17 mouse cellular contexts compared by ENCODE assay signal in the genomic region with DNA sequence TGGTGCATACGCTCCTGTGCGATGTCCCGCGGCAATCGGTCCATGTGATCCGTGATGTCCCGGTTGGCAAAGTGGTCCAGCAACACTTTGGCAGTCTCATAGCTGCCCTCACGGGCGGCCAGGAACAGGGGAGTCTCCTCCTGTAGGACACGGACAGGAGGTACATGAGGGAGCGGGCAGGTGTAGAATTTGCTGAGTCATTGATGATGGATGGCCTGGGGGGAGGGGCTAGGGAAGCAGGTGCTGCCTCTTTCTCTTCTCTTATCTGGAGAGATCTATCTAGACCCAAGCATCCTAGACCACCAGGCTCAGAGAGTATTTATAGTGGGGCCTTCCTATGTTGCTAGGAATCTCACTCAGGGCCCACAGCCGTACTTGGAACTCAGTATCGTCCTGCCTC. TPM values are rescaled to one million over a fixed set of nuclear protein-coding genes. Genes with fewer than 3 reads are reported as not detected.
DNase-seq lines count a peak whose midpoint lies in the region; ATAC-seq and TF ChIP-seq lines count a peak whose summit lies in the region.
"Had no signal": no experiment of that assay in that cellular context is flagged by ENCODE, and none has a peak within 500 bp of the region (broad histone marks: within the 10 kb centered on the region; RNA-seq: fewer than 3 reads in every experiment).

No protein-coding gene starts in this region.

- in situ Hi-C loops in ES-E14 (cut with MboI; ENCODE audit: low sequenced_read_pairs in 2 of 2, unreplicated experiment in 2 of 2), result no loop called here

- no peak for ATAC-seq in kidney, embryonic 15.5 days (replicated peaks; ENCODE audit: low FRiP score)
- ATAC-seq in midbrain, embryonic 13.5 days, result no peak
- no peak for ATAC-seq in CD4-positive, CD25-positive, alpha-beta regulatory T cell, adult 4 months

- peak; percentile 43 for DNase-seq in kidney, adult 9 months
- DNase-seq in midbrain, embryonic 10.5 days (ENCODE audit: low spot score), result no peak
- DNase-seq in ES-E14 (ENCODE audit: low read depth, low spot score), result peak; percentile 56
- peak; percentile 66 for DNase-seq in thymus, postnatal 25 days
- DNase-seq in adrenal gland, postnatal 36 days, result no peak
- DNase-seq: gastrocnemius, adult 2 months; heart, postnatal 10 days; lung, adult 2 months; retina, postnatal 1 day; spleen, adult 18-20 months had no signal

- H3K27me3 ChIP-seq in kidney, embryonic 15.5 days, result no peaks in the 10 kb centered on the region
- H3K27me3 ChIP-seq in midbrain, embryonic 13.5 days, result no peaks in the 10 kb centered on the region
- H3K27me3 ChIP-seq in midbrain, embryonic 10.5 days (ENCODE audit: low read depth, poor library complexity, severe bottlenecking), result no peaks in the 10 kb centered on the region
- H3K27me3 ChIP-seq: embryonic facial prominence, embryonic 13.5 days; midbrain, embryonic 15.5 days; neural tube, embryonic 12.5 days had no signal

- no peak overlapping the region for H3K4me3 ChIP-seq in kidney, embryonic 15.5 days (replicated peaks)
- H3K4me3 ChIP-seq in midbrain, embryonic 13.5 days (replicated peaks), result no peak overlapping the region
- H3K4me3 ChIP-seq in midbrain, embryonic 10.5 days, result no peak overlapping the region
- H3K4me3 ChIP-seq in ES-E14 (ENCODE audit: insufficient read depth in 1 of 2, low read depth in 1 of 2, low read length in 2 of 2, poor library complexity in 1 of 2, severe bottlenecking in 1 of 2), result peak overlapping the region; percentile 40 to 54
- H3K4me3 ChIP-seq: embryonic facial prominence, embryonic 13.5 days; gastrocnemius, adult 2 months; left cerebral cortex, adult 2 months; midbrain, embryonic 15.5 days; neural tube, embryonic 12.5 days had no signal

- no peak overlapping the region for H3K4me2 ChIP-seq in kidney, embryonic 15.5 days
- no peak overlapping the region for H3K4me2 ChIP-seq in midbrain, embryonic 13.5 days (replicated peaks)
- H3K4me2 ChIP-seq: embryonic facial prominence, embryonic 13.5 days; midbrain, embryonic 15.5 days; neural tube, embryonic 12.5 days had no signal

- no peaks in the 10 kb centered on the region for H3K9me3 ChIP-seq in kidney, embryonic 15.5 days (replicated peaks)
- H3K9me3 ChIP-seq in midbrain, embryonic 13.5 days, result no peaks in the 10 kb centered on the region
- no peaks in the 10 kb centered on the region for H3K9me3 ChIP-seq in midbrain, embryonic 10.5 days (replicated peaks)
- no peaks in the 10 kb centered on the region for H3K9me3 ChIP-seq in ES-E14 (ENCODE audit: control insufficient read depth, insufficient read depth, low read depth, low read length)
- H3K9me3 ChIP-seq: embryonic facial prominence, embryonic 13.5 days; midbrain, embryonic 15.5 days; neural tube, embryonic 12.5 days had no signal

- H3K36me3 ChIP-seq in kidney, embryonic 15.5 days, result peaks cover 83% of the 10 kb centered on the region
- H3K36me3 ChIP-seq in midbrain, embryonic 13.5 days, result peaks cover 71% of the 10 kb centered on the region
- H3K36me3 ChIP-seq in midbrain, embryonic 10.5 days, result peaks cover 86% of the 10 kb centered on the region
- peaks cover 46% of the 10 kb centered on the region for H3K36me3 ChIP-seq in ES-E14 (ENCODE audit: control insufficient read depth, insufficient read depth, low read length, poor library complexity, severe bottlenecking)
- H3K36me3 ChIP-seq: midbrain, embryonic 15.5 days had no signal

- no peak overlapping the region for H3K9ac ChIP-seq in kidney, embryonic 15.5 days
- H3K9ac ChIP-seq in midbrain, embryonic 13.5 days (replicated peaks), result no peak overlapping the region
- peak overlapping the region; percentile 47 for H3K9ac ChIP-seq in ES-E14 (ENCODE audit: insufficient read depth, low read depth, low read length, poor library complexity, severe bottlenecking)
- H3K9ac ChIP-seq: embryonic facial prominence, embryonic 13.5 days; midbrain, embryonic 15.5 days; neural tube, embryonic 12.5 days had no signal

- no peak overlapping the region for H3K27ac ChIP-seq in kidney, embryonic 15.5 days
- H3K27ac ChIP-seq in midbrain, embryonic 13.5 days, result peak overlapping the region; percentile 45
- no peak overlapping the region for H3K27ac ChIP-seq in midbrain, embryonic 10.5 days (replicated peaks)
- H3K27ac ChIP-seq in ES-E14 (ENCODE audit: insufficient read depth, low read depth, low read length, poor library complexity, severe bottlenecking), result peak overlapping the region; percentile 64
- H3K27ac ChIP-seq: embryonic facial prominence, embryonic 13.5 days; left cerebral cortex, adult 2 months; midbrain, embryonic 15.5 days had no signal

- WGBS in kidney, embryonic 15.5 days, result 90% methylated on average over 13 of the region's 13 CpGs
- WGBS in midbrain, embryonic 13.5 days, result 93% methylated on average over 13 of the region's 13 CpGs
- WGBS in midbrain, embryonic 10.5 days, result 93% methylated on average over 13 of the region's 13 CpGs

- H3K4me1 ChIP-seq in kidney, embryonic 15.5 days, result peaks cover 28% of the 10 kb centered on the region
- peaks cover 18% of the 10 kb centered on the region for H3K4me1 ChIP-seq in midbrain, embryonic 13.5 days (replicated peaks)
- peaks cover 29% of the 10 kb centered on the region for H3K4me1 ChIP-seq in midbrain, embryonic 10.5 days
- peaks cover 18 to 43% of the 10 kb centered on the region in 2 experiments for H3K4me1 ChIP-seq in ES-E14 (ENCODE audit: control insufficient read depth in 2 of 2, insufficient read depth in 2 of 2, low read length in 2 of 2, poor library complexity in 1 of 2)

TF ChIP-seq in ES-E14, 5 proteins besides CTCF, POLR2A, EP300 and RAD21:
- peak; percentile 99 for TF ChIP-seq MAFK (IDR thresholded peaks at IDR 0.05; ENCODE audit: insufficient read depth, low read depth, low read length)
- TF ChIP-seq ZNF384 (IDR thresholded peaks at IDR 0.05; ENCODE audit: low read depth, low read length), result no peak
- TF ChIP-seq CHD2 (IDR thresholded peaks at IDR 0.05; ENCODE audit: low read depth, low read length), result no peak

RNA-seq across cellular contexts. Expression of a gene that starts 15.8 kb away (rescaled TPM):
- polyA plus RNA-seq in kidney, embryonic 15.5 days (2015; fragmentation: Nextera tagmentation; extraction: Ambion mirVana), result 25.3 and 26.0 TPM in 2 replicates
- polyA plus RNA-seq in midbrain, embryonic 13.5 days (2015; fragmentation: Nextera tagmentation; extraction: Ambion mirVana), result 21.3 and 22.8 TPM in 2 replicates
- polyA plus RNA-seq in midbrain, embryonic 10.5 days (2016; fragmentation: Nextera tagmentation; extraction: Ambion mirVana), result 21.4 and 28.7 TPM in 2 replicates
- total RNA-seq in ES-E14 (2012; rRNA removed), result 47.3 and 62.5 TPM in 2 replicates
- 10 to 100 TPM; 63.2 to 63.3 TPM for total RNA-seq in adrenal gland, postnatal 36 days (2021)
- polyA plus RNA-seq in CD4-positive, CD25-positive, alpha-beta regulatory T cell, adult 4 months (2017; shearing (Covaris generic)), result 10 to 100 TPM; 24.8 to 31.7 TPM

RNA-seq across cellular contexts. Expression of a gene that starts 51.8 kb away (rescaled TPM):
- polyA plus RNA-seq in kidney, embryonic 15.5 days (2015; fragmentation: Nextera tagmentation; extraction: Ambion mirVana), result 22.4 and 25.8 TPM in 2 replicates
- polyA plus RNA-seq in midbrain, embryonic 13.5 days (2015; fragmentation: Nextera tagmentation; extraction: Ambion mirVana), result 28.0 and 28.6 TPM in 2 replicates
- 23.4 and 31.3 TPM in 2 replicates for polyA plus RNA-seq in midbrain, embryonic 10.5 days (2016; fragmentation: Nextera tagmentation; extraction: Ambion mirVana)
- 10.4 and 13.6 TPM in 2 replicates for total RNA-seq in ES-E14 (2012; rRNA removed)
- 10 to 100 TPM; 13.2 to 19.8 TPM for total RNA-seq in adrenal gland, postnatal 36 days (2021)
- polyA plus RNA-seq in CD4-positive, CD25-positive, alpha-beta regulatory T cell, adult 4 months (2017; shearing (Covaris generic)), result 10 to 100 TPM in 1 of 2 experiments, 1 to 10 TPM in 1; 9.7 to 17.9 TPM

RNA-seq across cellular contexts. Expression of a gene that starts 55.6 kb away (rescaled TPM):
- polyA plus RNA-seq in kidney, embryonic 15.5 days (2015; fragmentation: Nextera tagmentation; extraction: Ambion mirVana), result 22.0 and 24.6 TPM in 2 replicates
- 21.4 and 27.9 TPM in 2 replicates for polyA plus RNA-seq in midbrain, embryonic 13.5 days (2015; fragmentation: Nextera tagmentation; extraction: Ambion mirVana)
- 30.1 and 38.3 TPM in 2 replicates for polyA plus RNA-seq in midbrain, embryonic 10.5 days (2016; fragmentation: Nextera tagmentation; extraction: Ambion mirVana)
- 34.9 and 77.8 TPM in 2 replicates for total RNA-seq in ES-E14 (2012; rRNA removed)
- 10 to 100 TPM; 17.5 to 25.5 TPM for total RNA-seq in adrenal gland, postnatal 36 days (2021)
- polyA plus RNA-seq in CD4-positive, CD25-positive, alpha-beta regulatory T cell, adult 4 months (2017; shearing (Covaris generic)), result 10 to 100 TPM; 21.9 to 33.0 TPM

Comparison
In these comparisons a context has a peak if more than half of its experiments do, and no peak if none do; other contexts are left out.
1. H3K27ac ChIP-seq: peak in midbrain, embryonic 13.5 days (single experiment) and ES-E14 (single experiment); none in kidney, embryonic 15.5 days (single experiment) and midbrain, embryonic 10.5 days (single experiment).
2. DNase-seq: peak in kidney, adult 9 months (single experiment), ES-E14 (single experiment) and thymus, postnatal 25 days (single experiment); none in midbrain, embryonic 10.5 days (single experiment) and adrenal gland, postnatal 36 days (0 of 2).
3. H3K4me3 ChIP-seq: peak in ES-E14 (2 of 2); none in kidney, embryonic 15.5 days (single experiment), midbrain, embryonic 13.5 days (single experiment) and midbrain, embryonic 10.5 days (single experiment).